Mouse (Mus musculus): ENCODE data around the gene Ryr3.
"Not testable (repeated sequence)": the region's sequence is repeated elsewhere in the genome, so short reads cannot be mapped to it uniquely, and the experiment has no call there.

The Ryr3 gene

GRCm38 (mm10) chr2:113095184-113095583 is 121.7 kb downstream of the Ryr3 start:
- no peak for DNase-seq (ENCODE audit: low spot score)

DNA sequence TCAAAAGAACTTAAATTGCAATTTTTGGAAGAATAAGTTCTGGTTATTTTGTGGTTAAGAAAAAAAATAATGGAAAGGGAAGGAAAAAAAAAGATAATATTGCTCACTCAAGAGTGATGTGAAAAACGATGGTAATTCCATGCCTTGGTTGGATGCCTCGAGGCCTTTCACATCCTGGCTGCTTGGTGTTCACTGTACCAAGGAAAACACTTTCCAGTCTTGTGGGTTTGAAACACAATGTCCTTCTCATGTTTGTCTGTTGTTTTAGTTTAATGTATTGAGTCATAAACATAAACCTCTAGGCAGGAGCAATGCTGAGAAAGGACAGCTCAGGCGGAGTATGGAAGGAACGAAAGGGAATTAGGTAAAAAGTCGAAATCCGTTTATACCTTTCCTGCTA is 122.8 kb downstream of the Ryr3 start:
- no peak for DNase-seq (ENCODE audit: low spot score)

- DNase-seq (ENCODE audit: low spot score): no peak
These were observed 124.1 kb downstream of the Ryr3 start for GRCm38 (mm10) chr2:113092756-113093155.

- DNase-seq (ENCODE audit: low spot score): not testable (repeated sequence)
These were observed 125.6 kb downstream of the Ryr3 start for GRCm38 (mm10) chr2:113091316-113091715.

DNA sequence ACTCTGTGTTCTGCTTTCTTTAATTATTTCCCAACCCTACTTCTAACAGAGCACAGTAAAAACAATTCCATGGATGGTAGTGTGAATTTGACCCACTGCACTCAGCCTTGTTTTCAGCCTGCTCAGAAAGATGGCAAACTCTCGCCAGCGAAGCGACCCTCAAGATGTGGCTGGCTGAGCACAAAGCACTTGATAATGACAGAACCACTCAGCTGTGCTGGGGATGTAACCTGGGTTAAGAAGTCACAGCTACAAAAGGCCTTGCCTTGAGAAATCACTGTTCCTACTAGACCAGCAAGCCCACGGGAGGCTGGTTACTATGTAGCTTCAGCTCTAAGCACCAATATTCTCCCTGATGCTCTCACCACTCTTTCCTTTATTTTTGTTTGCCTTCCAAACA is 140.5 kb downstream of the Ryr3 start:
- no peak for DNase-seq (ENCODE audit: low spot score)

DNA sequence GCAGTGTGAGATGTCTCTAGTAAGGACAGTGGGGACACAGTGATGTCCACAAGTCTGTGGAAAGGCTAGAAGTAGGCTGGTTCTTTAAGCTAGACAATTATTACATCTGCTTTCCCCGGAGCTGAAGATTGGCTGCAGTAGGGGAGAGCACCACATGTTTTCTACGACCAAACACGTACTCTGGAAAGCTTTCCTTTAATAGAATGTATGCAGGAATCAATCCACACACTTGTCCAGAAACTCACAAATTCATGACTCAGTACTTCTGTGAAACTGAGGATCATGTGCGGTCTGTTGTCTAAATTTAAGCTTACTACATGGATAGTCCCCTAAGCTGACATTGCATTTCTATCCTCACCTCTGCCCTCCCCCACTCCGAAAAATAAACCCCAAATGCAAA is 157.5 kb downstream of the Ryr3 start:
- no peak for DNase-seq (ENCODE audit: low spot score)

GRCm38 (mm10) chr2:113058914-113059313 is 158.0 kb downstream of the Ryr3 start:
- no peak for DNase-seq (ENCODE audit: low spot score)

DNA sequence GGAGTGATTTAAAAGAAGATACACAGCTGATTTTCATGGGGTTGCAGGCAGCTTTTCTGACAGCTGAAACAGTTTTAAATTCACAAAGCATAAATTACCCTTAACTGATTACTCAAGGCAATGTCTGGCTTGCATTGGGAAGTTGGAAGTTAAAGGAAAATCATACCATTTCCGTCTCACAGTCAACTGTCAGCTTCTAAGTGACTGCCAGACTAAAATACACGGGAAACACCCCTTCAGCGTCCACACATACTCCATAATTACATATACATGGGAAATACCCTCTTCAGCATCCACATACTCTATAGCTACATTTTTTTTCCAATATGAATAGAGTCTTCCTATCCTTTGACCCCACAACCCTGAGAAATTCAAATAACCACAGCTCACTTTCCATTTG is 158.8 kb downstream of the Ryr3 start:
- no peak for DNase-seq (ENCODE audit: low spot score)

- DNase-seq (ENCODE audit: low spot score): no peak
These were observed 161.3 kb downstream of the Ryr3 start for GRCm38 (mm10) chr2:113055591-113055990.

DNA sequence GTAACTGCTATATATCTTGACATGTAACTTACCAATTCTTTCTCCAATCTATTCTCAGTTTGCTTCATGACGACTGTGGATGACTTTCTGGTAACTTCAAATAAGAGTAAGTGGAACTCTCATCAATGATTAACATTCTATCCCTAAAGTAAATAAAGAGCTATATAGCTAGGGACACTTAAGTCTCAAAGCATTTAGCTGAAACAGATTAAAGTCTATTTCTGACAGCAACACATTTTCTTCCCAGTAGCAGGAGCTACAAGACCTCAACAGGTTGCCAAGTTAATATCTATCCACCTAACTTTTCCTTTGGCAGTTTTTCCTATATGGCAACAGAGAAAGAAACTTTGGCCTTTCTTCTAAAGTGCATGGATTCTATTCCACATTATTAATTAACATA is 167.1 kb downstream of the Ryr3 start:
- DNase-seq (ENCODE audit: low spot score): no peak

GRCm38 (mm10) chr2:113036550-113036949 is 180.3 kb downstream of the Ryr3 start:
- DNase-seq (ENCODE audit: low spot score): no peak

- no peak for DNase-seq (ENCODE audit: low spot score)
These were observed 186.2 kb downstream of the Ryr3 start for GRCm38 (mm10) chr2:113030689-113031088.

GRCm38 (mm10) chr2:113019896-113020295 is 197.0 kb downstream of the Ryr3 start:
- DNase-seq (ENCODE audit: low spot score): no peak

DNA sequence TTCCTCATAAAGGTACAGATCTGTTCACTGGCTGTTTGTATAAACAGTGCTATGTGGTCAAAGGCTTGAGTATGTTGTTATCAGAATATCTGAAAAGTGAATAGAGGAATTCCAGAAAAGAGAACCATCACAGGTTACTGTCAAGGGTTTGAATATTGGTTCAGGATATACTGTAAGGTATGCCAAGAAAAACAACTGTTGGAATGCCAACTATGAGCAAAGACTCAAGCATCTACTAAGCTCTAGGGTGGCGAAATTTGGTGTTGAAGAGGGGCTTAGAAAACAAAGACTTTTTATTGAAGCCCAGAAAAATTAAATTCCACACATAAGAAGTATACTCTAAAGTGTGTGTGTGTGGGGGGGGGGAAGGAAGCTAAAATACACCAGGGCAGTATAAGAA is 198.6 kb downstream of the Ryr3 start:
- no peak for DNase-seq (ENCODE audit: low spot score)

DNA sequence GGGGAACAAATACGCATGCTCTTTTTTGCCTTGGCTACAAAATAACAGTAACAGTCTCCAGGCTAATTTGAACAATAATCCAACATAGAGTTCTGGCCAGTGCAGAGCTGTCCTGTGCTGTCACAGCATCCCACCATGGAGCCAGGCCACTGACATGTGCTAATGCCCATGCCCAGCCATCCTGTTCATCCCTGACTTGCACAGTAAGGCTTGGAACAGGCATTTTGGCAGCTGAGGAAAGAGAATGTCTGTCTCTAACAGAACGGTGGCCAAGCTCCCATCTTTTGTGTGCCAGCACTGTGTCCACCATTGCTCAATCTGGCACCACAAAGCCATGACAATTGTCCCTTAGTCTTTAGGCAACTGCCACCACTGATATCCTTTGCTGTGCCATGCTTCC is 200.7 kb downstream of the Ryr3 start:
- DNase-seq (ENCODE audit: low spot score): no peak

GRCm38 (mm10) chr2:113008961-113009740 is 207.7 kb downstream of the Ryr3 start:
- DNase-seq (ENCODE audit: low spot score): no peak

DNA sequence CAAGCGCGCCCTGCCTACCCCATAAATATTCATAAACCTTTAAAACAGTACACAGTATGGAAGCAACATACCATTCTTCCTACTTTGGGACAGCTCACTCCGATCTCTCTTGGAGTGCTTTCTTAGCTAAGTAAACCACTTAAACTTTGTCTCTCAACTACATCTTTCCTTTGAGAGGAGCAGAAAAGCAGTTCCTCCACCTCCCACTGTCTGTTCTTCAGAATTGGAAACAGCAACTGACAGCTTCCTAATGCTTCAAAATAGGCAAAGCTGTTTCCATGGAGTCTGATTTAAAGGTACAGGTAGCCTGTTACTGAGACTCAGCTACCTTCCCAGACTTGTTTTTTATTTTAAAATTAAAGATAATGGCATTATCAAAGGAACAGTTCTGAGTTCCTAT is 218.4 kb downstream of the Ryr3 start:
- no peak for DNase-seq (ENCODE audit: low spot score)

DNA sequence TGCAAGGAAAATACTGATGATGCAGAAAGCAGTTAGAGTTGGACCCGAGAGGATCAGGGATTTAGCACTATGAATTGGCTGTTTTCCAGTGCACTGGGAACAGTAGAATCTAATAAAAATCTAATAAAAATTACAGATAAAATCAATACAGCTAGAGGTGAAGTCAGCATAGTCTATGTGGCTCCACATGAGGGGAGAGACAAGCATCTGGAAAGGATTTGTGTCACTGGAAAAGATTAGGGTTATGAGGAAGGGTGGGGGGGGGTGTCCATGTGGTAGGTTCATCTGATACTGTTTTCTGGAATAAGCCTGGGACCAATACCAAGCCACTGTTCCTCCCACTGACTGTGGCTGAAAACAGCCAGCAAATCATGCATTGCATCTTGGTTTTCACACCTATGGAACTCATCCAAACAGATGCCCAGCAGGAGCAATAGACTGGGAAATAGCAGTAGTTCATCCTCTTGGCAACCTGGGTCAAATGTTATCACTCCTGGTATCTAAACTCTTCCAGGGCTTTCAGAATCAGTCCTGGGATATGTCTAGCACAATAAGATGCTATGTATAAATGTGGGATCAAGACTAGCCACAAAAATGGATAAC is 233.9 kb downstream of the Ryr3 start:
- DNase-seq (ENCODE audit: low spot score): no peak

GRCm38 (mm10) chr2:112966807-112967625 is 249.9 kb downstream of the Ryr3 start:
- DNase-seq (ENCODE audit: low spot score): no peak

- no peak for DNase-seq (ENCODE audit: low spot score)
These were observed 268.0 kb downstream of the Ryr3 start for GRCm38 (mm10) chr2:112948931-112949330.

GRCm38 (mm10) chr2:112931776-112932175 is 285.1 kb downstream of the Ryr3 start:
- no peak for DNase-seq (ENCODE audit: low spot score)

DNA sequence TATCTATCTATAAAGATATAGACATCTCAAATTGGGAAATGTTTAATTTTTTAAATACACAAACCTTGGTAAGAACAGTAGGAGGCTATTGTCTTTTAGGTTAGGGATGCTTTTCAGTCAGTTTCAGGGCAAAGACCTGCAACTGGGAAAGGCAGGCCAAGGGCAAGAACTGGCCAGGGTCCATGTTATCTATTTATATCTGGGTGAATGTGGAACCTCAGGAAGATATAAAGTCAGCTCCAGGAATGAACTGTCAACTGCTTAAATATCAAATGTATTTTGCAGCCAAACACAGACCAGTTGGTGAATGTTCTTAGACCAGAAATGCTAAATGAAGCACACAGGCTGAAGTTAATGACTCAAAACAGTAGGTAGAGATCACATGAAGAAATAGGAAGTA is 303.1 kb downstream of the Ryr3 start:
- DNase-seq (ENCODE audit: low spot score): no peak

- DNase-seq (ENCODE audit: low spot score): no peak
These were observed 304.3 kb downstream of the Ryr3 start for GRCm38 (mm10) chr2:112912611-112913010.

All from MN1 (cell line).